Mouse (Mus musculus): ENCODE results near the gene Wdr4.

Wdr4 gene

GRCm38 (mm10) chr17:31497726-31498125 lies 22.1 kb downstream of the Wdr4 start:
- DNase-seq (ENCODE audit: low spot score in 2 of 2): no peak

GRCm38 (mm10) chr17:31494989-31495388 lies 24.8 kb downstream of the Wdr4 start:
- DNase-seq (ENCODE audit: low spot score in 2 of 2): no peak

GRCm38 (mm10) chr17:31492416-31492815 lies 27.4 kb downstream of the Wdr4 start:
- peak; percentile 67 to 78 for DNase-seq (ENCODE audit: low spot score in 2 of 2)

GRCm38 (mm10) chr17:31491355-31491754 lies 28.4 kb downstream of the Wdr4 start:
- DNase-seq (ENCODE audit: low spot score in 2 of 2): no peak

- no peak for DNase-seq (ENCODE audit: low spot score in 2 of 2)
Observed at GRCm38 (mm10) chr17:31487433-31488060, 32.2 kb downstream of the Wdr4 start.

- no peak for DNase-seq (ENCODE audit: low spot score in 2 of 2)
Observed at GRCm38 (mm10) chr17:31486616-31487198, 33.1 kb downstream of the Wdr4 start.

GRCm38 (mm10) chr17:31479108-31479844 lies 40.5 kb downstream of the Wdr4 start:
- DNase-seq (ENCODE audit: low spot score in 2 of 2): no peak

- DNase-seq (ENCODE audit: low spot score in 2 of 2): no peak
Observed at GRCm38 (mm10) chr17:31478606-31479005, 41.2 kb downstream of the Wdr4 start.

GRCm38 (mm10) chr17:31474388-31474787 lies 45.4 kb downstream of the Wdr4 start:
- no peak for DNase-seq (ENCODE audit: low spot score in 2 of 2)

- no peak for DNase-seq (ENCODE audit: low spot score in 2 of 2)
Observed at GRCm38 (mm10) chr17:31470766-31471418, 48.9 kb downstream of the Wdr4 start.

- DNase-seq (ENCODE audit: low spot score in 2 of 2): no peak
Observed at GRCm38 (mm10) chr17:31468496-31468895, 51.3 kb downstream of the Wdr4 start.

GRCm38 (mm10) chr17:31466854-31467253 lies 52.9 kb downstream of the Wdr4 start:
- DNase-seq (ENCODE audit: low spot score in 2 of 2): no peak

GRCm38 (mm10) chr17:31462506-31462905 lies 57.3 kb downstream of the Wdr4 start:
- DNase-seq (ENCODE audit: low spot score in 2 of 2): no peak

- no peak for DNase-seq (ENCODE audit: low spot score in 2 of 2)
Observed at GRCm38 (mm10) chr17:31460416-31460815, 59.4 kb downstream of the Wdr4 start.

GRCm38 (mm10) chr17:31456723-31457567 lies 62.8 kb downstream of the Wdr4 start:
- peak in 1 of 2 experiments; percentile 33 for DNase-seq (ENCODE audit: low spot score in 2 of 2)

GRCm38 (mm10) chr17:31454056-31454455 lies 65.7 kb downstream of the Wdr4 start:
- DNase-seq (ENCODE audit: low spot score in 2 of 2): no peak

GRCm38 (mm10) chr17:31453476-31453875 lies 66.3 kb downstream of the Wdr4 start:
- no peak for DNase-seq (ENCODE audit: low spot score in 2 of 2)

- no peak for DNase-seq (ENCODE audit: low spot score in 2 of 2)
Observed at GRCm38 (mm10) chr17:31452816-31453215, 67.0 kb downstream of the Wdr4 start.

GRCm38 (mm10) chr17:31451179-31451708 lies 68.5 kb downstream of the Wdr4 start:
- peak; percentile 46 to 72 for DNase-seq (ENCODE audit: low spot score in 2 of 2)

- DNase-seq (ENCODE audit: low spot score in 2 of 2): peak; percentile 31 to 46
Observed at GRCm38 (mm10) chr17:31450206-31450605, 69.6 kb downstream of the Wdr4 start.

- DNase-seq (ENCODE audit: low spot score in 2 of 2): no peak
Observed at GRCm38 (mm10) chr17:31448519-31448918, 71.3 kb downstream of the Wdr4 start.

Measured in frontal cortex, postnatal 10 days (tissue).